Mouse (Mus musculus) fat pad, adult 2 months (tissue): Measurements from ENCODE around the gene Cacna2d1.

Source experiments
- DNase-seq: peaks from one replicate; pipeline ENCODE4 v3.0.0-alpha.2; 2011; ENCODE audit warnings: low read depth, low spot score; ENCODE audit errors: extremely low read depth

Cacna2d1 gene

DNA sequence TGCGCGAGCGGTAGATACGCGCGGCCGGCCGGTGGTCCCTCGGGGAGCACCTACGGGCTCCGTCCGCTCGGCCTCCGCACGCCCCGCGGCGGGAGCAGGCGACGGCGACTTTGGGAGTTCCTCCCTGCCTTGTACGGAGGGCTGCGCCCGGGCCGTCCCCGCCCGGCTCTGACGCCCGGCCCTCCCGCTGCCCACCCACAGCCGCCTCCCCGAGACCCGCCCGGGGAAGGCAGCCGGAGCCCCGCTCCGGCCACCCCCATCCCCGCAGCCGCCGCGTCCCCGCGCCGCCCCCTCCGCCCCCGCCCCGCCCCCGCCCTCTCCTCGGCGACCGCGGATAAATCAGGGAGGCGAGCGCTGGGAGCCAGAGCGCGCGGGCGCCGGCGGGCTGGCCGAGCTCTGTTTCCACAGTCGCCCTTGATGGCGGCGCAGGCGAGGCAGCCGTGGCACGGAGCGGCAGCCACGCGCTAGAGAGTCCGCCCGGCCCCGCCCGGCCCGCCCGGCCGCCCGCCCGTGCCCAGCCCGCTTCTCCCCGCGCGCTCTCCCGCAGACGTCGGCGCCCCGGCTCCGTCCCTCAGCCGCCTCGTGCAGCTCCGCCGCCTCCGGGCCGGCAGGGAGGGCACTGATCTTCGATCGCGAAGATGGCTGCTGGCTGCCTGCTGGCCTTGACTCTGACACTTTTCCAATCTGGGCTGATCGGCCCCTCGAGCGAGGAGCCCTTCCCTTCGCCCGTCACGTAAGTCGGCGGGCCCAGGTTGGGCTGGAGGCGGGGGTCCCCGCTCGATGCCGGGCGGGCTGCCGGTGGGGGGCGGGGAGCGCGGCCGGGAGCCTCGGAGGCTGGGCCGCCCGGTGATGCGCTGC is at the start of gene Cacna2d1:
TSS of gene Cacna2d1 (plus strand) at position 316 of the 858 bp plus-strand sequence.
- DNase-seq = no peak

DNA sequence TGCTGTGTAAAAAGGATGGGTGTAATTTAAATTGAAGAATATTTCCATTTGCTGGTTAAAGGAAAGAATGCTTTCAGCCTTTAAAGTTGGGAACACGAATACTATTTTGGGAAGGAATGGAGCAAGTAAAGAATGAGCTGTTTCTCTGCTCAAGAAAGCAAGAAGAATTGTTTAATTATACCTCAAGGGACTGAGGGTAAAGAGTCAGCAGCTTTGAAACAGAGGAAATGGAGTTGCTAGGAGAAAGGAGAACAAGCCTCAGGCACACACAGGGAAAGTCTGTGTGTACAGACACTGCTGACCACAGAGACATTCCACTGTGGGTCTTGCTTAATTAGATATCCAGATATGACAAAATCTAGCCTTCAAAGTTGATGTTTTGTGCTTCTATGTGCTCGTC is 39.4 kb upstream of the Cacna2d1 start:
- DNase-seq = no peak

DNA sequence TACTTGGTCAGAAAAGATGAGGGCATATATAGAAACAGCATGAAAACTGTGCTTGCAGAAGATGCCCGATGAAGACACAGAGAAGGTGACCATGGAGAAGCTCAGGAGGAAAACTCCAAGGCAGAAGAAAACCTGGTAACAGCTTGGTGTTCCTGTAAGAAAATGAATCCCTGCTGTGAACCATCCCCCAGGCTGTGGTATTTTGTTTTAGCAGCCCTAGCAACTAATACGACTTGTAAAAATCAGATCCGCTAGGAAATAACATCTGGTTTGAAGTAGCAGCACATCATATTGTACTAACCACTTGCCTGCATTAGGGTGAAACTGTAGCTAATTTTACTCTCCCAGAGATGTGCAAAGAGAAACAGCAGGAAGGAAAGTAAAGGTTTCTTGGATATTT is 37.8 kb upstream of the Cacna2d1 start:
- DNase-seq = no peak

DNA sequence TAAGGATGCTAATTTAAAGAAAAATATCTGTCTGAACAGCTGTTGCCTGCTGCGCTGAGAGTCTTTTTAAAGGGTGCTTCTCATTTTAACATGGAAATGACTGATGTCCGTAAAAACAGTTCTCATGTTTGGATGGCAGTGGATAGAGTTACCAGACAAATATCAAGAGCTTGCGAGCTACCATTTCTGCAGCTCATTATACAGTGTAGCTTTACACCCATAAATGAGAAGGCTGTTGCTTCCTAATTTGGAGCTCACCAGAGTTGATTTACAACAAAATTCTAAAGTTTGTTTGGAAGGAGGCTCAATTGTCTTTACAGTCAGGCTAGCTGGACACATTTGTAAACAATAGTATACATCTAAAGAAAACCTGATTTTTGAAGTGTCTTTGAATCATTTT is 28.0 kb upstream of the Cacna2d1 start:
- DNase-seq = no peak

DNA sequence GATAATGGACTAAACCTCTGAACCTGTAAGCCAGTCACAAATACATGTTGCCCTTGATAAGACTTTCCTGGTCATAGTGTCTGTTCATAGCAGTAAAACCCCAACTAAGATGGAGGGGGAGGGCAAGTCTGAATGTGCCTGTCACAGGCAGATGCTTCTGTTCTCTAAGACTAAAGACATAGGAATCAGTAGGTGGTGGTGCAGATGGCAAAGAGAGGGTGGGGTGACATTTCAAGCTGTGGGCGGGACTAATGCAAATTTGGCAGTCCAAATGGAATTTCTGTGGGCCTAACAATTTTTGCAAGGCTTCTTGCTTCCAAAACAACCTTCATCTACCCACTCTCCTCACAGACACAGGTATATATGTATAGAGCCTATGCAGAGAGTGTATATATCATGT is 19.6 kb upstream of the Cacna2d1 start:
- no peak for DNase-seq

DNA sequence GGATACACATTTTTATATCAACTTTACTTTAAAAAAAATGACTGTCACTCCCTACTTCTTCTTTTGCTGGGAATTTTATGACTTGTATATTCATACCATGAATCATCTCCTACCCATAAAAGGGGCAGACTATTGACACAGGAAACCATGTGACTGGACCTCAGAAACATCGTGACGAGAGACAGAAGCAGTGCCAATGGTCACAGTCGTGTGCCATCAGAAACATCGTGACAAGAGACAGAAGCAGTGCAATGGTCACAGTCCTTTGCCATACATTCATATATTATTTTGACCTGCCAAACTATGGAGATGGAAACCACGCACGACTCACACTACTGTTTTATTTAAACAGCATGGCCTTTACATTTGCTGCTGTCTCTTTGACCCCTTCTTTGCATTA is 6.0 kb upstream of the Cacna2d1 start:
- no peak for DNase-seq

DNA sequence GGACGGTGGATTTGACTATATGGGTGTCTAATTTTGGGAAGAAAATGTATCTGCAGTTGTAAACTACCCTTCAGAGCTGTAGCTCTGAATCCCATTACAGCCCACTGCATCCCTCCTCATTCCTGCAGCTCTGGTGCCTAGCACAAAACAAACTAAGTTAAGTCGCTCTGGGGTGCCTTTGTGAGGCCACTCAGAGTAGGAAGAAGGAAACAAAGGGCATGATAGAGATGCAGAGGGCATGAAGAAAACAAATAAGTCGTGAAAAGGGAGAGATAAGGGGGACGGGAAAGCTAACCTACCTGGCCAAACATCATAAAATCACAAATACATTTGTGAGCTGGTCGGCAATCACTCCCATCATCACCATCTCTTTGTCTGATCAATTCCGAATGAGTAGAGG is 1.5 kb upstream of the Cacna2d1 start:
- no peak for DNase-seq

DNA sequence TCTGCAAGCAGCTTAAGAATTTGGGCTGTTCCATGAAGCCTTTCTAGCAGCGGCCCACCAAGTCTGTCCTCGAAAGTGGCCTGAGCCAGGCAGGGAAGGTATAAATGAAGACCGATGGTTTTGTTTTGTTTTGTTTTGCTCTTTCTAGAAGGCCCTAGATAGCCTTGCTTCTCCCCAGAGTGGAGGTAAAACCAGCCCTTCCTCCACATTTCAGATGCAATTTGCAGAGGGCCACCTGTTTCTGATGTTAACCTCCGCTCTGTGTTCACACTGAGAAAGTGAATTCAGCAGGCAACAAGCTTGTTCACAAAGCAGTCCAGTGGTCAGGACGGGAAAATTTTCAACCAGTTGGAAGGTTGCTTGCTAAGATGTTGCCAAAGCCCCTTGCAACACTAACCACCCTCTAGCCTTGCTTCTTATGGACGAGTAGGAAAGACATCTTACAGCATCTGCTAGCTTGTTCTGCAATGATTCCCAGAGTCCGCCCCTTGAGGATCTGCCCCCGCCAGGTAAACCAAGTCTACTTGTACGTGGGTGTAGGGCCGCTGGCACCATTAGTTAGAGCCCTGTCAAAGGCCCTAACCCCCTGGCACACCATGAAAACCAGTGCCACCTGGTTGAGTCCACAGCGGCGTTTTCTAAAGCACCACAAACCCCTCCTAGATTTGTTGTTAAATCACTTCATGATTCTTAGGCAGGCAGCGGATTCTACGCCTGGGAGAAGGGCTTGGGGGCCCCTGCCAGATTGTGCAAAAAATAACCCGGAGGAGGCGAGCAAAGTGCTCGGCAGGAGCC is 713 bp upstream of the Cacna2d1 start:
- no peak for DNase-seq

- DNase-seq = no peak
Observed at GRCm38 (mm10) chr5:15935234-15935728, 790 bp downstream of the Cacna2d1 start.

DNA sequence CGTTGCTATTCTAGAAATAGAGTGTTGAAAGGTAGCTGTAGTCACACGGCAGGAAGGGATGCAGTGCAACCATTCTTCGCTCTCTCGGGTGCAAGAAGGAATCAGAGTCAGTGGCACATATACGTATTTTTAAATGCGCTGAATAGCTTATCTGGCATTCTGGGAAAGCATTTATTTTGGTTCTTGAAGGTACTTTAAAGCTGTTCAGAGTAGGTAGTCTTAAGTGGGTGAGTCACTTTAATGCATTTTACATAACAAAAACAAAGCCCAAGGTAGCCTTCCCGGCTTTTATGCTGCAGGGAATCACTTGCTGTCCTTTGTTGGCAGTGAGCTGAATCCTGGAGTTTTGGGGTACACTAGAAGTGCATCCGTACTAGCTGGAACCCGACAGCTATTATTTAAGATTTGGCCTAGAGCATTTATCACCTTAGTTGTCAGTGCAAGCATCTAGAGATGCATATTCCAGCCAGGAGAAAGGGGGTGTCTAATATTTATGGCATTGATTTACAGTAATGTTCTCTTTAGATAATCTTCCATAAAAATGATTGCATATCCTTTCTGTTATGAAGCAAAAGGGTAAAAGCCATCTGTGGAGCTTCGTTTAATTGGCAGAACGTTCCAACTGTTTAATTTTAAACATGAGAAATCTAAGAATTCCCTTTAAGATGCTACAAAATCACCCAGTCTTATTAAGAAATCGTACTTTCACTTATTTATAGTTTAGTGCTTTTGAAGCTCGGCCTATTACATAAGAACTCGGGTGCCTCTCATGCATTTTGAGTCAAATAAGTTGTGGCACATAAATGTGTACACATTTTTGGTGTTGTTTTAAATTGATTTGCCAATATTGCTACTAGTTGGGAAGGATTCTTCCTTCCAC is 1.6 kb downstream of the Cacna2d1 start:
- no peak for DNase-seq

DNA sequence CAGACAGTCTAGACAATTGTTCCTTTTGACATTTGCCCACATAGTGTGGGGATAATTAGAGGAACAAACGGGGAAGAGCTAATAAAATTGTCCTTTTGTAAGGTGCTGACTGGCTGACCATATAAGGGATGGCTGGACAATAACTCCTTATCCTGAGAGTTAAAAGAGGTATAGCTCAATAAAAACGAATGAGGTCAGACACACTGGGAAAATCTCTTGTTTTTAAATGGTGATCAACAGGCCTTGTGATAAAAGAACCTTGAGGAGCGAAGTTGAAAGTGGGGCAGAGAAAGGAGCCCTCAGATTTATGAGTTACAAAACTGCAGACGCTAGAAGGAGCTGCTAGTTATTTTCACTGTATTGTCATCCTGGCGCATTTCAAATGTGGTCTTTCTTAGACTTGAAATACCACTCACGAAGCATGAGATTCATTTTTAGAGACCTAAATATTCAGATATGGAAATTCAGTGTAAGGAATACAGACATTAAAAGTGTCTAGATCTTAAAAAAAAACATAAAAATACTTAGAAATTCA is 6.8 kb downstream of the Cacna2d1 start:
- no peak for DNase-seq

GRCm38 (mm10) chr5:15942051-15942450 is 7.6 kb downstream of the Cacna2d1 start:
- no peak for DNase-seq

DNA sequence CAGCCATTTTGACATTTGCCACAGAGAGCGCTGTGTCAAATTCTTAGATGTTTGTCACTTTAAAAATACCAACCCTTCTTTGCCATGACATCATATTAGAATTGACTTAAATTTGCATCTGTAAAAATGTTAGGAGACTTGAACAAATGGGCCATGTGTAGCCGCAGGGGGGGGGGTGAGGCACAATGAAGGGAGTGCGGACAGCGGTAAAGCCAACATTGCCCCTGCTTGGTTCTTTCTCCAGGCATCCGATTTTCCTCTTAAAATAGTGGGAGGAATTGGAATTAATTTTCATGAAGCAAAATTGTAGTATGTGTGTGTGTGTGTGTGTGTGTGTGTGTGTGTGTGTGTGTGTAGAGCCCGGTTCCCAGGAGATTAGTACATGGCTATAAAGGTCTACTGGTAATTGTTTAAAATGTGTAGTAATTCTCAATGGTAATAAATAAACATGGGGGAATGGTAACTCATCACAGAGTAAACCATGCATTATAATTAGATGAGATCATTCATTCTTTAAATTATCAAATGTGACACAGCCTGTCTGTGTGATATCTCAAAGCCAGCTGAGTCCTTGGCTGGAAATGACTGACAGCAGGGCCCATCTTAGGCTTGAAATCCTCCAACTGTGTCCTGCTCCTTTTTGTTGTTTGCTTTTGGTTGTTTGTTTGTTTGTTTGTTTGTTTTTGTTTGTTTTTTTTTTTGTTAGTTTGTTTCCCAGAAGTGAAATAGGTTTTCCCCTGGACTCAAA is 14.0 kb downstream of the Cacna2d1 start:
- no peak for DNase-seq

- DNase-seq = no peak
Observed at GRCm38 (mm10) chr5:15959760-15960159, 25.3 kb downstream of the Cacna2d1 start.

DNA sequence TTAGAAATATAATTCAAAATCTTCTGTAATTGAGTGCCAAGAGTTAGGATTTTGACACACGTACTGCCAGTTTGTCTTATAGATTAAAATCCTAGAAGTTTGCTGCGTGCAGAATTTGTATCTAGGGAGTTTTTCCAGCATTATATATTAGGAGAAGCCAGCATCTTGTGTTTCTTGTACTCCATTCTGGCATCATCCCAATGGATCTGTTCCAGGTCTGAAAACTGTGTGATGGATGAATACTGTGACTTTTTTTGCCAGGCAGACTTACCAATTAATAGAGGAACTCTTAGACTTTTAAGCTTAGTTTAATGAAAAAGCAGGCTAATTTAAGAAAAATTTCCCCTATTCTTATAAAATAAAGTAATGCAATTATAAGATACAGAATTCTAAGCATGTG is 27.4 kb downstream of the Cacna2d1 start:
- DNase-seq = no peak

DNA sequence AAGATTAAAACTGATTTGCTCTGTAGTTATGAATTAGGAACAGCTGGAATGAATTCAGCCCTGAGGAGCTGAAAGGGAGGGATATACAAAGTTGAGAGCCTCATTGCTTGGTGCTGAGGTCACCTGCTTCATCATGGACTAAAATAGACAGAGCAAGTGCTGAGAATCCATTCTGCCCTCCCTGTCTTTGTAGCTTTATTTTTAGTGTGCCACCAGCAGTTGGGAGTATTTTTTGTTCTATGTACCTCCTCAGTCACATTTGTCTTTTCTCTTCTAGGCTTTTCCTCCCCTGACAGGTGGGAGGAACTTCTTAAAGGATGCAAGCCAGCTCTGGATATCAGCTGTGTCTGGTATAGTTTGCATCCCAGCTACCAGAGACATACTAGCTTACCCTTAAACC is 32.4 kb downstream of the Cacna2d1 start:
- DNase-seq = no peak

GRCm38 (mm10) chr5:15971821-15972220 is 37.3 kb downstream of the Cacna2d1 start:
- no peak for DNase-seq

- DNase-seq = no peak
Observed at GRCm38 (mm10) chr5:15972351-15972750, 37.9 kb downstream of the Cacna2d1 start.

DNA sequence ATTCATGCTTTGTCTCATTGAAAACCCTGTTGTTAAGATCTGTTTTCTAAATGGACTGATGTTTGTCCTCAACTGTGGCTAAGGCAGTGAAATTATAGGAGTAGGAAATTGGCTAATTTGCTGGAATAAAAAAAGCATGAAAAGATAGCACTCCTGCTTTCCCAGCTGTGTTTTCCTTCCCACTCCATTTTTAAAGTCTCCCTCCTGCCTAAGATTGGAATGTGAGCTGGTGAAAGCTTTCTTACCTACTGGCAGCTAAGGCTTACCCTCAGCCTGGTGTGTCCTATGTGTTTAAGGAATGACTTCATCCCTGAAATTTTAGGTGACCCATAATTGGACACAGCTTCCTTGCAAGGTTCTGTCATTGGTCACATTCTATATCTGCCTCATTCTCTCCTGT is 40.2 kb downstream of the Cacna2d1 start:
- DNase-seq = no peak

- DNase-seq = no peak
Observed at GRCm38 (mm10) chr5:15979225-15979624, 44.7 kb downstream of the Cacna2d1 start.
